Mouse (Mus musculus) G1E (cell line): ENCODE data around the gene Prrg2.

Experiments used
- CTCF ChIP-seq: IDR thresholded peaks from 2 replicates; pipeline ENCODE4 v1.5.1; 2012; ENCODE audit warnings: low read depth, low read length, inconsistent platforms, mixed read lengths
- POLR2AphosphoS5 ChIP-seq: IDR thresholded peaks from 2 replicates; pipeline ENCODE4 v1.6.1; 2012; ENCODE audit warnings: low read depth, low read length, inconsistent platforms; ENCODE audit not compliant: insufficient replicate concordance

- TF ChIP-seq POLR2AphosphoS5: no peak
- no peak for TF ChIP-seq CTCF
Measured at GRCm38 (mm10) chr7:45060632-45061122, 1.8 kb downstream of the Prrg2 start.
